Mouse (Mus musculus) brain, embryonic 14.5 days (tissue): ENCODE measurements at regions not wholly inside any gene's neighbourhood (a gene's known extent, or its start where the extent isn't known, plus 50 kb on each side); places are given as distances from the start of the nearest gene placed in this dataset.

Experiments used
- CTCF ChIP-seq: fragments of 200-500 bp; IDR thresholded peaks from 2 replicates; pipeline ENCODE4 v1.5.1; 2012; ENCODE audit warnings: inconsistent platforms, mild to moderate bottlenecking, moderate library complexity, borderline replicate concordance; ENCODE audit not compliant: insufficient read depth, insufficient read length; ENCODE audit errors: extremely low read depth
- POLR2A ChIP-seq: fragments of 200-500 bp; IDR thresholded peaks from 2 replicates; pipeline ENCODE4 v1.6.1; 2012; ENCODE audit warnings: mild to moderate bottlenecking, inconsistent platforms, borderline replicate concordance; ENCODE audit not compliant: poor library complexity, insufficient read depth, insufficient read length, severe bottlenecking; ENCODE audit errors: extremely low read depth

- TF ChIP-seq CTCF (no peak), POLR2A (no peak)
Observed at GRCm38 (mm10) chr3:38178295-38178694, 306.3 kb downstream of the Ankrd50 start.
